Mouse (Mus musculus): Measurements from ENCODE around the gene Ccdc93. TPM values are rescaled to one million over a fixed set of nuclear protein-coding genes. Genes with fewer than 3 reads are reported as not detected.

Ccdc93 gene
- 0.06 and 0.15 TPM in 2 replicates for polyA plus RNA-seq (2012)

DNA sequence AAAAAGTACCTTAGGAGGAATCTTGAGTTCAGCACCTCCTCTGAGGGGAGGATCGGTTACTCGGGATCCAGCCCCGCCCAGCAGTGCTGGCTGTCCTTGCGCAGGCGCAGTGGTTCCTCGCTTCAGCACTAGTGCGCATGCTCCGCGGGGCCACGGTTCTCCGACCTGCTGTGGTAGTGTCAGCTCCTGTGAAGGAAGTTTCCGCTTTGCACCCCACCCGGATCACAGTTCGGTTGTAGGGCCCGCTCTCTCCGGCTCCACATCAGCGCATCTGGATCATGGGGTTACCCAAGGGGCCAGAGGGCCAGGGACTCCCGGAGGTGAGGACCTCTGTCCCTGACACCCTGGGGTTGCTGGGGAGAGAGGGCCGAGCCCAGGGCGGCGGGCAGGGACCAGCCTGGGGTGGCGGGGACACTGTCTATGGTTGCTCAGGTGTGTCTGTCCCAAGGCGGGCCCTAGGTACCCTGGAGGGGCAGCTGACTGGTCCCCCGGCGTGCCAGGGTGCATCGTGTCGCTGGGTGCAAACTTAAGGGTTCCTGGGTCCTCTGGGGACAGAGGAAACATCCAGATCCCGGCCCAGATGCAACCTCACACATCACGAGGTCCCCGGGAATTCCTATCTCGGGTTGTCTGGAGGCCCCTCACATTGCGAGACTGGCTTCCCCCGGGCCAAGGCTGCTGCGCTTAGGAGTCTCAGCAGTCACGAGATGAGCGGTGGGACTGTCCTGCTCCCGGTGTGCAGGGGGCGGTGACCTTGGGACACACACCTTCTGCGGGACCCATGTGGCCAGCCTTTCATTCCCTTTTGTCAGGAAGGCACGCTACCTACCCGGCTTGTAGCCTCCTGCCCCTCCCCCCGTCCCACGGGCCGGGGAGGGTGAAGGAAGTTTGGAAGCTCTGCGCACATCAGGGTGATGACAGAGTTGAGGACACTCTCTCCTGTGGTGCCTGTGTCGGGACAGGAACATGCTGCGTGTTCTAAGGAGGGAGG lies at the start of gene Ccdc93:
Gene Ccdc93 (plus strand): TSS at position 112 of the 991 bp plus-strand sequence.
- Histone ChIP-seq H3K9me3 (ENCODE audit: control insufficient read depth, low read length) (no peaks in the 10 kb centered on the region), H3K4me3 (replicated peaks) (peak within 1 kb of the TSS; percentile 68), H3K36me3 (ENCODE audit: control insufficient read depth) (peaks cover 12% of the 10 kb centered on the region), H3K27me3 (ENCODE audit: control insufficient read depth) (no peaks in the 10 kb centered on the region), H3K4me1 (ENCODE audit: control insufficient read depth) (peaks cover 19% of the 10 kb centered on the region)
- TF ChIP-seq TAL1 (IDR thresholded peaks at IDR 0.05; ENCODE audit: low read length) (no peak), GATA1 (IDR thresholded peaks at IDR 0.05; ENCODE audit: low read length) (no peak)

DNA sequence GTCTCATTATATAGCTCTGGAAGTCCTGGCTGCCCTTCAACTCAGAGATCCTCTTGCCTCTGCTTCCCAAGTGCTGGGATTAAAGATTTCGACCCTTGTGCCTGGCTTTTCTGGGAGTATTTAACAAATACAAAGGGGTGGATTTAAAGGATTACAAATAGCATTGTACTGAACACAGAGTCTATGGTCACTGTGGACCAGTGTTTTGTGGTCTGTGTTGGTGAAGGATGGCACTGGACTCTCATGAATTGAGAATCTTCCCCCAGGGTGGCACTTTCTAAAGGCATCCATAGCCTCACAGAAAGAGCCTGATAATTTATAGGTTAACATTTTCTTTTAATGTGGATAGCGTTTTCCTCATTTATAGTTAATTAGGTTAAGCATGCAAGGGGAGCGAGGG lies 49.3 kb upstream of the Ccdc93 start:
- Histone ChIP-seq H3K4me3 (replicated peaks) (no peak overlapping the region), H3K4me1 (ENCODE audit: control insufficient read depth) (no peaks in the 10 kb centered on the region), H3K27me3 (ENCODE audit: control insufficient read depth) (no peaks in the 10 kb centered on the region), H3K9me3 (ENCODE audit: control insufficient read depth, low read length) (peaks cover 4% of the 10 kb centered on the region), H3K36me3 (ENCODE audit: control insufficient read depth) (no peaks in the 10 kb centered on the region)
- TF ChIP-seq TAL1 (IDR thresholded peaks at IDR 0.05; ENCODE audit: low read length) (no peak), GATA1 (IDR thresholded peaks at IDR 0.05; ENCODE audit: low read length) (no peak)

DNA sequence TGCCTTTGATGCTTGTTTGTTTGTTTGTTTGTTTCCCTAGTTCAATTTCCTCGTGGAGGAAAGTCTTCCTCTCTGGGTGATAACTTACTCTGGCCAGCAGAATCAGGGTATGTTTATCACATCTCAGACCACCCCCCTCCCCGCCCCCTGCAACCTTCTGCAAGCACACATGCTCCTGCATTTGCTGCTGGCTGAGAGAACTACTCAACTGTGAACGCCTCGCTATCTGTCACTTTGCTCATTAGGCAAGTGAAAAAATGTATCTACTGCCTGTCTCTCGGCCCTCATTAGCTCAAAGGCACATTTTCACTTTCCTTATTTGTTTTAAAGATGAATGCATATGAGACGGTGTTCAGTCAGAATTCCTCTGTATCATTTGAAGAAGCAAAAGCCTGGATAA lies 42.5 kb upstream of the Ccdc93 start:
- no peaks in the 10 kb centered on the region for H3K27me3 ChIP-seq (ENCODE audit: control insufficient read depth)
- H3K4me3 ChIP-seq (replicated peaks), result no peak overlapping the region
- no peaks in the 10 kb centered on the region for H3K36me3 ChIP-seq (ENCODE audit: control insufficient read depth)
- no peak for TF ChIP-seq TAL1 (IDR thresholded peaks at IDR 0.05; ENCODE audit: low read length)
- no peak for TF ChIP-seq GATA1 (IDR thresholded peaks at IDR 0.05; ENCODE audit: low read length)
- peaks cover 3% of the 10 kb centered on the region; the same call in 1 of the 2 replicates for H3K9me3 ChIP-seq (ENCODE audit: control insufficient read depth, low read length)
- no peaks in the 10 kb centered on the region for H3K4me1 ChIP-seq (ENCODE audit: control insufficient read depth)

- Histone ChIP-seq H3K36me3 (ENCODE audit: control insufficient read depth) (no peaks in the 10 kb centered on the region), H3K27me3 (ENCODE audit: control insufficient read depth) (no peaks in the 10 kb centered on the region), H3K4me1 (ENCODE audit: control insufficient read depth) (no peaks in the 10 kb centered on the region), H3K9me3 (ENCODE audit: control insufficient read depth, low read length) (peaks cover 3% of the 10 kb centered on the region; the same call in 1 of the 2 replicates), H3K4me3 (replicated peaks) (no peak overlapping the region)
- TF ChIP-seq TAL1 (IDR thresholded peaks at IDR 0.05; ENCODE audit: low read length) (no peak), GATA1 (IDR thresholded peaks at IDR 0.05; ENCODE audit: low read length) (no peak)
Measured at GRCm38 (mm10) chr1:121388732-121389131, 42.1 kb upstream of the Ccdc93 start.

DNA sequence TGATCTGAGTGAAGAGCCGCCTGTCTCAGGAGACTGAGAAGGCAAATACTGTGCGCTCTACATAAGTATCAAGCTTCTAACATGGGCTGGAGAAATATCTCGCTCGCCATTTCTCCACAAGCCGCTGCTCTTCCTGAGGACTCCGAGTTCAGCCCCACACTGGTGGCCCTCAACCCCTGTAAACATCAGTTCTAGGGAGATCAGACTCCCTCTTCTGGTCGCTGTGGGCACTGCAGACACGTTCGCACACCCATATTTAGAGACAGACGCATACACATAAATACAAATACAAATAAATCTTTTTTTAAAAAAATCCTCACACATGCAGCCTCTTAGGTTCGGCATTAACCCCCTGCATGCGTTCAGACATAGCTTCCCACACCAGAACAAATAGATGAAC lies 41.3 kb upstream of the Ccdc93 start:
- Histone ChIP-seq H3K27me3 (ENCODE audit: control insufficient read depth) (no peaks in the 10 kb centered on the region), H3K4me1 (ENCODE audit: control insufficient read depth) (no peaks in the 10 kb centered on the region), H3K9me3 (ENCODE audit: control insufficient read depth, low read length) (peaks cover 3% of the 10 kb centered on the region; the same call in 1 of the 2 replicates), H3K36me3 (ENCODE audit: control insufficient read depth) (no peaks in the 10 kb centered on the region), H3K4me3 (replicated peaks) (no peak overlapping the region)
- TF ChIP-seq GATA1 (IDR thresholded peaks at IDR 0.05; ENCODE audit: low read length), result no peak
- TF ChIP-seq TAL1 (IDR thresholded peaks at IDR 0.05; ENCODE audit: low read length), result no peak

- TF ChIP-seq TAL1 (IDR thresholded peaks at IDR 0.05; ENCODE audit: low read length) (no peak), GATA1 (IDR thresholded peaks at IDR 0.05; ENCODE audit: low read length) (no peak)
- no peaks in the 10 kb centered on the region for H3K4me1 ChIP-seq (ENCODE audit: control insufficient read depth)
- H3K27me3 ChIP-seq (ENCODE audit: control insufficient read depth), result no peaks in the 10 kb centered on the region
- H3K36me3 ChIP-seq (ENCODE audit: control insufficient read depth), result no peaks in the 10 kb centered on the region
- no peak overlapping the region for H3K4me3 ChIP-seq (replicated peaks)
- peaks cover 3% of the 10 kb centered on the region; the same call in 1 of the 2 replicates for H3K9me3 ChIP-seq (ENCODE audit: control insufficient read depth, low read length)
Measured at GRCm38 (mm10) chr1:121390003-121390402, 40.8 kb upstream of the Ccdc93 start.

DNA sequence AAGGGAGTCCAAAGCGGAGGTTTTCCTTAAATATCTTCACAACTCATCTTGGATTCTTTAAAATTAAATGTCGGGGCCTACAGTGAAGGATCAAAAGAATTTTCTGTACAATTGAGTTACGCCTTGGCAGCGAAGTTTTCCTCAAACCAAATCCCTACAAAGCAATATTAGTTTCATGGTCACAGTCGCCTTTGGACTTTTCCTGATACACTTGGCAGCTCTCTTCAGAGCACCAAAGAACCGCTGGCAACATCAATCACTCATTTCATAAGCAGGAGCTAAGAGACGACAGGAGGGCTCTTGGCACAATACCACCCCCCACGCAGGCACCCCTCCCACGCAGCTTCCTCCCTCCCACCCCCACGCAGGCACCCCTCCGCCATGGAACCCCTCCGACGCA lies 40.4 kb upstream of the Ccdc93 start:
- Histone ChIP-seq H3K4me1 (ENCODE audit: control insufficient read depth) (no peaks in the 10 kb centered on the region), H3K9me3 (ENCODE audit: control insufficient read depth, low read length) (peaks cover 3% of the 10 kb centered on the region; the same call in 1 of the 2 replicates), H3K4me3 (replicated peaks) (no peak overlapping the region), H3K36me3 (ENCODE audit: control insufficient read depth) (no peaks in the 10 kb centered on the region), H3K27me3 (ENCODE audit: control insufficient read depth) (no peaks in the 10 kb centered on the region)
- no peak for TF ChIP-seq TAL1 (IDR thresholded peaks at IDR 0.05; ENCODE audit: low read length)
- TF ChIP-seq GATA1 (IDR thresholded peaks at IDR 0.05; ENCODE audit: low read length), result no peak

GRCm38 (mm10) chr1:121390855-121391254 lies 40.0 kb upstream of the Ccdc93 start:
- H3K36me3 ChIP-seq (ENCODE audit: control insufficient read depth), result no peaks in the 10 kb centered on the region

DNA sequence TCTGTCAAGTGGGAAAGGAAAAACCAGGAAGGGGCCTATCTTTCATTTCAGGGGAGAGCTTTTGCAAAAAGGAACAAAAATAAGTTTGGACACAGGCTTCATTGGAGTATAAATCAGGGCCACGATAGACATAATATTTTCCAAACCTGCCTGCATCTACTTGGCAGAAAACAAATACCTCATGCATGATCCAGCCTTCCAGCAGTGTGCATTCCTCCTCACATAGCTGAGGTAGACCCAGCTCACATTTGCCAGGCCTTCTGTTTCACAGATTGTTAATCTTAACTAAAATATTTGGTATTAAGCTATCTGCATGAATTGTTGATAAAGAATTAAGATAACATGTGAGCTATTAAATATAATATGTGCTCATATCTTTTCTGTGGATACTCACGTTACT lies 37.7 kb upstream of the Ccdc93 start:
- no peaks in the 10 kb centered on the region for H3K27me3 ChIP-seq (ENCODE audit: control insufficient read depth)
- no peaks in the 10 kb centered on the region for H3K36me3 ChIP-seq (ENCODE audit: control insufficient read depth)
- H3K4me1 ChIP-seq (ENCODE audit: control insufficient read depth), result no peaks in the 10 kb centered on the region
- peaks cover 3% of the 10 kb centered on the region; the same call in 1 of the 2 replicates for H3K9me3 ChIP-seq (ENCODE audit: control insufficient read depth, low read length)
- TF ChIP-seq GATA1 (IDR thresholded peaks at IDR 0.05; ENCODE audit: low read length), result no peak
- no peak for TF ChIP-seq TAL1 (IDR thresholded peaks at IDR 0.05; ENCODE audit: low read length)
- no peak overlapping the region for H3K4me3 ChIP-seq (replicated peaks)

More at GRCm38 (mm10) chr1:121390855-121391254, 40.0 kb upstream of the Ccdc93 start:
- peaks cover 3% of the 10 kb centered on the region; the same call in 1 of the 2 replicates for H3K9me3 ChIP-seq (ENCODE audit: control insufficient read depth, low read length)
- no peaks in the 10 kb centered on the region for H3K4me1 ChIP-seq (ENCODE audit: control insufficient read depth)
- no peaks in the 10 kb centered on the region for H3K27me3 ChIP-seq (ENCODE audit: control insufficient read depth)
- TF ChIP-seq TAL1 (IDR thresholded peaks at IDR 0.05; ENCODE audit: low read length) (no peak), GATA1 (IDR thresholded peaks at IDR 0.05; ENCODE audit: low read length) (no peak)
- H3K4me3 ChIP-seq (replicated peaks), result no peak overlapping the region
